Mouse (Mus musculus) urinary bladder, adult 2 months (tissue): Measurements from ENCODE around the gene Luc7l2. TPM values are rescaled to one million over a fixed set of nuclear protein-coding genes. Genes with fewer than 3 reads are reported as not detected.

Source experiments
- DNase-seq: peaks from one replicate; pipeline ENCODE4 v3.0.0; 2022; ENCODE audit warnings: low spot score
- polyA plus RNA-seq: library from polyadenylated mRNA; depleted of rRNA; stranded (reverse); fragments of >200 nt; gene quantifications from 2 replicates; pipeline ENCODE4 v1.2.3, GENCODE M21; 2012

Luc7l2 gene
- polyA plus RNA-seq, 1 experiment: 160 TPM

DNA sequence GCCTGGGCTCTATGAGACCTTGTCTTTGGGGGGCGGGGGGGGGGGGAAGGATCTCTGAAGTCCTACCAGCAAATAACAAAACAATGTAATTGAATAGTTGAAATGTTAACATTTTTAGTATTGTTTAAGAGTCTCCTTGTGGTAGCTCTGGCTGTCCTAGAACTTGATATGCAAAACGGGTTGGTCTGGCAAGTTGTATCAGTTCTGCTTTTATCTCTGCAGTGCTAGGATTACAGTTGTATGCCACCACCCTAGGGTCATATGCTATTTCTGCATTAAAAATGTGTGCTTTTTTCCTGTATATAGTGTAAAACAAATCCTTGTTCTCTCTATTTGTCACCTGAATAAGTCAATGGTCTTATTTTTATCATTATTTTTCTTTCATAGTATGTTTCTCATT, 25.0 kb downstream of the Luc7l2 start:
- DNase-seq: no peak

DNA sequence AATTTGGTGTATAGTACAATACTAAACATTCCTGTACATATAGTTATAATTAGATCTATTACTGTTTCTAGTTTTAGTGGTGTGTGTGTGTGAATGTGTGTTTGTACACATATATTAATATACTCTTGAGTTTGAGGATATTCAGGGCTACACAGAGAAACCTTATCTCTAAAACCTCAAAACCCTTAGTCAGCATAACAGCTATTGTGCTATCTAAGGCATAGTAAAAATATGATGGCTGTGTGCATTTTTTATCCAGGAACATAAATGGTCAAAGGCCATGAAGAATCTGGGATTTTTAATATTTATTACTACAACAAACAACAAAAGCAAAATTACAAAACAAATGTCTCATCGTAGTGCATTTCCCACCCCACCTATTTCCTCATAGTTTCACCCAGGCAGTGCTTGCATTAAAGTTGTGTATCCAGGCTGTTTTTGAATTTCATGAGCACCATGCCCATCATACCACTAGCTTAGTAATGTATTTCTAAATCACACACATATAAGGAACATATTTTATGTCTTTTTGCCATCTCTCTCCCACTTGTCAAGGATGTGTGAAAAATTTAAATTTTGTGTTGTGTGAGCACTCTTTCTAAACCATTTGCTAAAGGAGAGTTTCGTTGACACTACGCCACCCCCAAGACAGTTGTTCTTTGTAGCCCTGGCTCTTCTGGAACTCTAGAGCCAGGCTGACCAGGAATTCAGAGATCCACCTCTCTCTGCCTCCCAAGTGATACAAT, 29.2 kb downstream of the Luc7l2 start:
- DNase-seq: no peak

DNA sequence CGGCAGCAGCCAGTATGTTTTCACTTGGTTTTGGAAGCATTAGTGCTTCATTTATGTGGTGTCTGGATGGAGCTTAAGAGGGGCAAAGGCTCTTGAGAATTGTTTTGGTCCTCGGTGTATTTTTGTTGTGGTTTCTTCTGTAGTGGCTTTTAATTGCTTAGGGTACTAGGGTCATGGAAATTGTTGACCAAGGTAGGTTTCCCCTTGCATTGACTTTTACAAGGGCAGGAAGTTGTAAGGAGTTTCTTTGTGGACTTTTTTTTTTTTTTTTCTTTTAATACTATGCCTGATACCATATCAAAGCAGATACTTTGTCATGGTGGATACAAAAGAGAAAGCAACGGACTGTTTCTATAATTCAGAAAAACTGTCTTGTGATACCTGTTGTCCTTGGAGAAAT, 30.6 kb downstream of the Luc7l2 start:
- no peak for DNase-seq

DNA sequence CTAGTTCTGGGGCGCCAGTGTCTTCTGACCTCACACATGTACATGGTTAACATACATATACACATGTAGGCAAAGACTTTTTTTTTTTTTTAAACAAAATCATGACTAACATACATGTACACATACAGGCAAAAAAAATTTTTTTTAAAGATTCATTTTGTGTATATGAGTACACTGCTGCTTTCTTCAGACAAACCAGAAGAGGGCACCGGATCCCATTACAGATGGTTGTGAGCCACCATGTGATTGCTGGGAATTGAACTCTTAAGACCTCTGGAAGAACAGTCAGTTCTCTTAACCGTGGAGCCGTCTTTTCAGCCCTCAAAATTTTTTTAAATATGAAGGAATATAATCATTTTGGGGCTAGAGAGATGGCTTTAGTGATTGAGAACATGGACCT, 46.3 kb downstream of the Luc7l2 start:
- no peak for DNase-seq

DNA sequence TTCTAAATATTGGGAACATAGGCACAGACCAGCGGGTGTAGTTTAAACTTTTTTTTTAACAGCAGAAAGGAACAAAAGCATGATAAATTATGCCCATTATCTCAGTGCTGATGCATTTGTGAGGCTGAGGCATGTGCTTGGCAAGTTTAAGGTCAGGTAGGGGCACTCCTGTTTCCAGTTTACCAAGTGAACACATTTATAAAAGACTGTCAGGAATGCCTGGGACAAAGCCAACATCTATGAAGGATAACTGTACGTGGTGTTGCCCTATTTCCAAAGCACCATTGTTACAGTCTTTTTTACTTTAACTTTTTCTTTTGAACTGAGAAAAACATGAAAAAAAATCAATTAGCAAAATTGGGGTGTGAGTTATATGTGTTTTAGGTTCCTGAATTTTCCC, 58.8 kb downstream of the Luc7l2 start:
- no peak for DNase-seq

DNA sequence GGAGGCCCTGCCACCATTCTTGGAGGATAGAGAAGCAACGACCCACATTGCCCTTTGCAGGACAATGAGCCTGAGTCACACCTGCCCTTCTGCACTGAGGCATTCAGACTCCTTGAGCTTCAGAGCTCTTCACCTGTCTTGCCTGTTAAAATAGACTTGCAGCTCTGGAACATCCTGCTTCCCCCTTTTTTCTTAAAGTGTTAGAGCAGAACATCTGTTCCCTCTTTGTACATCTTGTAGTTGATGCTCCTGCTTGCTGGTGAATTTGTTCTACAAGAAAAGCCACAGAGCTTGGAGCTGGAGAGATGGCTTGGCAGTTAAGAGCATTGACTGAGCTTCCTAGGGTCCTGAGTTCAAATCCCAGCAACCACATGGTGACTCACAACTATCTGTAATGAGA, 71.3 kb downstream of the Luc7l2 start:
- DNase-seq: no peak

DNA sequence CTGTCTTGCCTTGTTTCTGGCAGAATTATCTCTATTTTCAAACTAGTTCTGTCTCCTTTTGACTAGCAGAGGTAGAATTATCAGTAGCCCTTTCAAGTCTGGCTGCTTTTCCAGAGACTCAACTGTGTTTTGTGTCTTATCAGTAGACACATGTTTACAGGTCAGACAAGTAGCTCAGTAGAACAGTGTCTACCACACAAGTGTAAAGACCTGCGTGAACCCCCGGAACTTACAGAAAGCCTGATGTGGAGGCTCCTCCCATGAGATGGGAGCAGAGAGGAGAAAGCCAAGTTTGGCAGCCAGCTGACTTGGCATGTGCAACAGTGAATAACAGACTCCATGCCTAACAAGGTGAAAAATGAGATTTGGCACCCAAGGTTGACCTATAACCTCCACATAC, 72.3 kb downstream of the Luc7l2 start:
- DNase-seq: no peak

DNA sequence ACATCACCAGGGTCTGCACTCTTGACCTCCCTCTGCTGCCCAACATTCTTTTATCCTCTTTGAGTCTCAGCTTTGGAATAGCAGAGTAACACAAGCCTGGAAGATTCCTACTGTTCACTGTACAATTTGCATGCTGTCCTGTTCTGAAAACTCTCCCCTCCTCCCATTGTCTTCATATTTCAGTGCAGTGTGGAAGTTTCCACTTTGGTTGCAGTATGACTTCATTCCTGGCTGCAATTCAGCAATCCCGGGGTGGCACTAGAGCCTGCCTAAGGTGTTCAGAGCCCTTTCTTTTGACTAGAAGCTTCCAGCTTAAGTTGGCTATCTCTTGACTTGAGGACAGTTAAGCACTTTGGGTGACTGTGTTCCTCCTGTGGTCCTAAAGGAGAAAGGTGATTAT, 73.3 kb downstream of the Luc7l2 start:
- DNase-seq: no peak

DNA sequence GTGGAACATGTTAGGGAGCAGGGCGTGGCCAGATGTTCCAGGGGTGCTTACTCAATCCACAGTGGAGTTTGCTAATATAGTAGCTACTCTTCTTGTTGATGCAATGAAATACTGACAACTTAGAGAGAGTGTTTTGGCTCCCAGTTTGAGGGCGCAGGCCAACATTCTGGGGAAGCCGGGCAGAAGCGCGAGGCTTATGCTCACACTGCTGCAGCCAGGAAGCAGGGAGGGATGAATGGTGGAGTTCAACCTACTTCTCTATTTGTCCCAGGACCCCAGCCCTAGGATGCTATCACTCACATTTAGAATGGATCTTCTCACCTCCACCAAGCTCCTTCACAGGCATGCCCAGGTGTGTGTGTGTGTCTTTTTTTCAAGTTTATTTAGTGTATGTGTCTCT, 75.0 kb downstream of the Luc7l2 start:
- peak; percentile 17 for DNase-seq

DNA sequence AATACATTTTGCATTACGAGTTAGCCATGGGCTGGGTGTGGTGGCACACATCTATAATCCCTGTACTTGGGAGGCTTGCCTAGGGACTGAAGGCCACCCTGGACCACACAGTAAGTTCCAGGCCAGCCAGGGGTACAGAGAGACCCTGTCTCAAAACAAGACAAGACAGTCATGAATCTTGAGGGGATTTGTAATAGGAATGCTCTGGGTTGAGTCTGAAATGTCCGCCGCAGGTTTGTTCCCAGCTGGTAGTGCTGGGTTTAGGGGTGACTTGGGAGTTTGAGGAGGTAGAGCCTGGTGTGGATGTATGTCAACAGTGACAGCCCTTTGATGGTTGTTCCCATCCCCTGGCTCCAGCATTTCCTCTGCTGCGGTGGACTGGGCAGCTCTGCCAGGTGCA, 75.9 kb downstream of the Luc7l2 start:
- DNase-seq: no peak

DNA sequence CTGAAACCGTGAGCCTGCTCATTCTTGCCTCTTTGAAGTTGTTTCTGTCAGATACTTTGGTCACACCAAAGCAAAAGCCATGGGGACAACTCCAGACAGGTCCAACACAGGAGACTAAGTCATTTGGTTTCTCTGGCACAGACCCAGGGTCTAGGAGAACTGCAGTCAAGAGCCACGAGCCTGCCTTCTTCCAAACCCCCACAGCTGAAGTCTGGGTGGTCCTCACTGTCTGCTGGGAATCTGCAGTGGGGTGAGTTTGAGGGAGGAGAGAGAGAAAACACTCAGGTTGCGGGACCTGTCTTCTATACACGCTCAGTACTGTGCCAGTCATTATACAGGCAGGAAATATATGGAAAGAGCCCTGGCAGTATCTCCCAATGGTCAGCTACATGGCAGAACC, 76.4 kb downstream of the Luc7l2 start:
- DNase-seq: no peak

DNA sequence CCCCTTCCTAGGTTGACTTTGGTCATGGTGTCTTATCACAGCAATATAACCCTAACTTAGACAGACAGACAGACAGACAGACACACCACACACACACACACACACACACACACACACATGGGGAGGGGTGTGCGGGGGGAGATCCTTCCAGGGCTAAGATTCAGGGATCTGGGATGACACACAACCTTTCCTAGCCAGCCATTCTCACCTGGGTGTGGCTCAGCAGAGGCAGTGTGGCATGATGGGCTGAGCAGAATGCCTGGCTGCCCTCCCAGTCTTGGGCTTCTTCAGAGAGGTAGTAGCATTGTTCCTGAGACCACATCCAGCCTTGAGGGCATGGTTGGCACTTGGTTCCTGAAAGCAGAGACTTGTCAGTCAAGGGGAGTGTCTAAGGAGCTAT, 78.4 kb downstream of the Luc7l2 start:
- peak; percentile 16 for DNase-seq

DNA sequence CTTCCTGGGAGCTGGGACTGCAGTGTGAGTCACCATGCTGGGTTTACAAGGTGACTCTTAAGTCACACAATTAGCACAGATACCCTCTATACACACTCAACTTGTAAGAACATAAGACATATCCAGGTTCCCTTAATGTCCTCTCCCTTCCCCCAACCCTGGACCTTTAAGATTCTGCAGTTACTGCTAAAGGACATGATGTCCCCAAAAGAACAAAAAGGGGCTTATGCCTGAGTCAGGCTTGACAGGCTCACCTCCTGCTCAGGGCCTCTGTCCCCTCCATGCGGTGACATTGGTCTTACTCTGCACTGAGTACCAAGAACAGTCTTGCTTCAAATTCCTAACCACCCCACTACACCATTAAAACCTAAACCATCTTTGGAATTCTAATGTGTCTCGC, 81.7 kb downstream of the Luc7l2 start:
- no peak for DNase-seq

DNA sequence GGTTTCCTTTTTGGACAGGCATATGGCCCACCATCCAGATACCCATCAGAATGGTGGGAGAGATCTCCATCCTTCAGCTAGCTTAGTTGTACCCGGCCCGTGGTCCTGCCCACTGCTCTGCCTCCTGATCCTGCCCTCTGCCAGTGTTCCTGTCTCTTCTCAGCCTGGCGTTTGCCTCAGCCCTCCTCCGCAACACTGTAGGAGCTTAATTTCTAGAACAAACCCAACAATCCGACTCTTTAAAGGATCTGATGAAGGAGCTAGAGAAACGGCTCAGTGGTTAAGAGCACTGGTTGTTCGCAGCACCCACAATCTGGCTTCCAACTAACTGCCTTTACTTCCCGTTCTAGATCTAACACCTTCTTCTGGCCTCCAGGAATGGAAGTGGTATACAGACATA, 83.3 kb downstream of the Luc7l2 start:
- DNase-seq: no peak

DNA sequence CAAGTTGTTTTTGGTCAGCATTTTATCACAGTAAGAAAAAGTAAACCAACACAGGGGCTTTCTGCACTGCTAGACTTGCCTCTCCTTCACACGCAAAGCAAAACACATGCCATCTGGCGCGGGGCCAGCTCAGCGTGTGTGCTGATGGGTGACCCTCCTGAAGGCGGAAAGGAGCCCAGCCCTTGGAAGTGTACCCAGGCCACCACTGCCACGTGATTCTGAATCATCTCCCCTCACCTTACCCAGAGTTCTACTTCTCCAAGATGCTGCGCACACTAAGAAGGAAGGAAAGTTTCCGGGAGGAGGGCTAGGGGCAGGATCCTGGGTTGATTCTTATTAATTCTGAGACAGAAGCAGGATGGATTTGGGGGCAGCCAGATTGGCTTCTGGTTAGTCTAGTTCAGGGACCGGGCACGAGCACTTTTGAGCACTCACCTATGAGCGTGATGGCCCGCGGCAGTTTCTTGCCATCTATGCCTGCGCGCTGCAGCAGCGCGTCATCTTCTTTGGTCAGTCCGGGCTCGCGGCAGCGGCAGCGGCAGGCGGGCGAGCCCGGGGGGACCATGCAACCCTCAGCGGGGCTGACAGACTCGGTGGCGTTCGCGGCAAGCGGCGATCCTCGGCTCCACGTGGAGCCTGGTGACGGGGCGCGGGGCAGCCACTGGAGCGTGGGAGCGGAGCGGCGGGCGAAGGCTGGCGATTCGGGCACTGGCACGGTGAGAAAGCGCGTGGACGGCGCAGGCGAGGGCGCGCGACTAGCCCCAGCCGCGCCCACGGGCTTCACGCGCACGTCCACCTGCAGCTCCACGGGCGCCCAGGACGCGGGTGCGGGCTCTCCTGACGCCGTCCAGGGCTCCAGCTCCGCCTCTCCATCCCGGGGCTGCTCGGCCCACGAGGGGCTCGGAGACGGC, 85.1 kb downstream of the Luc7l2 start:
- peak; percentile 40 for DNase-seq

DNA sequence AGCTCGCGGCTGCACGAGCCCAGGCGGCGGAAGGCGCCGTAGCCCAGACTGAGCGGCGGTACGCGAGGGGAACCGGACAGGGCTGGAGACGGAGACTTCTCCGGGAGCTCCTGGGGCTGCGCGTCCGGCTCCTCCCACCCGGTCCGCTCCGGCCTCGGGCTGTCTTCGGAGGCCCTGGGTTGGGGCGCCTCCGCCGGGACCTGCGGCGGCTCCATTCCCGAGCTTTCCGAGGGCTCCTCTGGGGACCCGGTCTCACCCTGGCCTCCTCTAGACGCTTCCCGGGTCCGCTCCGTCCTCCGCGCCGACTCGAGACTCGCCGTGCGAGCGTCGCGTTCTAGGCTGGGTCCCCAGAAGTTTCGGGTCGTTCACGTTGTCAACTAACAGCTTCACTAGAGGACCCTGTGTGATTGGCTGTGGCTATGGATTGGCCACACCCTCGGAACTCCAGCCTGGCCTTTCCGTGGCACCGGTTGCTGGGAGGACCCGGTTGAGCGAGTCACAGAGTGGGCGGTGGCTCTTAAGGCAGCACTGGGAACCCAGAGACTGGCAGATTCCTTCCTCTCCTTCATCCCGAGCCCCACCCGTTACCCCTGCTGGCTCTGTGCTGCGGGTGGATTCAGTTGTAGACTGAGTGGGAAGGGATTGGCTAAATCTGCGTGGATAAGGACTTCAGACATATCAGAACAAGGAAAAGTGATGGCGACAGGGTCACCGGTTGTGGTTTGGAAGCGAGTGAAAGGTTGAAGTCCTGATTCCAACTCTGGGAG, 85.9 kb downstream of the Luc7l2 start, which contains the start of gene Klrg2:
Gene Klrg2 (minus strand): TSS at position 391 of the 767 bp plus-strand sequence.
- DNase-seq: peak; percentile 48

DNA sequence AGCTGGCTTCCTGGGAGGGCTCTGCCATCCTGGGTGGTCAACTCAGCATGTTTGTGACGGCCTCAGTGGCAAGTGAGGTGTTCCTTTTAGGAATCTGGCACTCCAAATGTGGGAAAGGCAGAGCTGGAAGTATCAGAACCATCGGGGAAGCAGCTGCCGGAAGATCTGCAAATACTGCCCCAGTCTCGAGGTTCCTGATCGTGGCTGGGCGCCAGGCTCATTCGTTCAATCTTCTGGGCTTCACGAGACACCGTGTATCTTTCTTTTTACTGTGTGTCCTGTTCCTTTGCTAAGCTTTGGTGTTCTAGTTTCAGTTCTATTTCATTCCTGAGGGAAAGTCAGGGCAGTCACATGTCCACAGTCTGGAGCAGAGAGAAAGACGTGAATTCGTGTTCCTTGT, 89.3 kb downstream of the Luc7l2 start:
- DNase-seq: no peak

DNA sequence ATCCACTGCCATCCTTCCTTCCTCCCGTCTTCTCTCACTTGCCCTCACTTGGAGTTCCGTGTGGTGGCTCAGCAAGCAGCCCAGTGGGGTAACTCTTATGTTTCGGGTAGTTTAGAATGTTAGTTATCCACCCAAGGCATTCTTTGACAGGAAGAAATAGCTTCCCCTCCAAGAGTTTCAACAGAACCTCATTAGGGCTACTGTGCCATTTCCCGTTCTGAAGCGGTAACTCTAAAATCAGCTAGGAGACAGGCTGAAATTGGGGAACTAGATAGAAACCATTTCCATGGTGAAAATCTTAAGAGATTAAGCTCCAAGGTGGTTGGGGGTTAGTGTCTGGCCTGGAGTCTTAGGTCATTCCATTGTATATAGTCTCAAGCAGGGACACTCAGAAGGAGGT, 90.1 kb downstream of the Luc7l2 start:
- DNase-seq: no peak

DNA sequence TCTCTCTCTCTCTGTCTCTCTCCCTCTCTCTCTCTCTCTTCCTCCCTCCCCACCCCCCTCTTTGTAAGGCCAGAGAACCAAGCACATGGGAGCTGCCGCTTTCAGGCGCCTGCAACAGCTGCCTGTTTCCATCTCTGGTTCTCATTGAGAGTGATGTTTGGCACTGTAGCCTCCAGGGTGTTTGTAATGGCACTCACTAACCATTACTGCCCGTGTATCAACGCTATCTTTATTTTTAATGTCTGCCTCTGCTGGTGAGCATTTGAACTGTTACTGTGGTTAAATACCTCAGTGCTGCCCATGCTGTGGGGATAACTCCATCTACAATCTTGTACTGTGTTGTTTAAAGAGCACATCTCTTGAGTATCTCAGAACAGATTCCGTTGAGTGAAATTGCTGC, 90.5 kb downstream of the Luc7l2 start:
- no peak for DNase-seq

DNA sequence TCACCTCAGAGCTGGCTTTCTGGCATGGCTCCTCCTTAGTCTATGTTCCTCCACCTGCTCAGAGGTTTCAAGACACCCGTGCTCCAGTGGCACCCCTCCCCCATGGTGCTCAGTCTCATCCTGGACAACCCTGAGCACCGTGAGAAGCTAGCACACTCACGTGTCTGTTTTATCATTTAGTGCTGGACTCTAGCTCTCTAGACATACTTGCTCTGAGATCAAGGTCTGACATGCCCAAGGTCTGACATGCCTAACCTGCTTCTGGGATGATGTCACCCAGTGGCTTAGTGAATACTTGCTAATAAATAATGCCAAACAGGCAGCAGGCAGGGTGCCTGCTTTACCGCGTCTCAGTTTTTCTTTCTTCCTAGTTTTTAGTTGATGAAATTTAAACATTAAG, 91.5 kb downstream of the Luc7l2 start:
- DNase-seq: no peak

DNA sequence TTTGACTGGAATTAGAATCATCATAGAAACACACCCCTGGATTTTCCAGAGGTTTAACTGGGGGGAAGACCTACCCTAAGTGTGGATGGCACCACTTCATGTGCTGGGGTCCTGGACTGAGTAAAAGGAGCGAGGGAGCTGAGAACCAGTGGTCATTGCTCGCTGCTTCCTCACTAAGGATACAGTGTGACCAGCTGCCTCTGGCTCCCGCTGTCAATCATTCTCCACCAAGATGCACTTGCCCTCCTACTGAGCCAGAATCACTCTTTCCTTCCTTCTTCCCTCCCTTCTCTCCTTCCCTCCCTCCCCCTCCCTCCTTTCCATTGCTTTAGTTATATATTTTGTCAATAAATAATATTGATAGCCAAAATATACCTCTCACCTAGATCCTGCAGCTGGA, 91.9 kb downstream of the Luc7l2 start:
- DNase-seq: no peak

DNA sequence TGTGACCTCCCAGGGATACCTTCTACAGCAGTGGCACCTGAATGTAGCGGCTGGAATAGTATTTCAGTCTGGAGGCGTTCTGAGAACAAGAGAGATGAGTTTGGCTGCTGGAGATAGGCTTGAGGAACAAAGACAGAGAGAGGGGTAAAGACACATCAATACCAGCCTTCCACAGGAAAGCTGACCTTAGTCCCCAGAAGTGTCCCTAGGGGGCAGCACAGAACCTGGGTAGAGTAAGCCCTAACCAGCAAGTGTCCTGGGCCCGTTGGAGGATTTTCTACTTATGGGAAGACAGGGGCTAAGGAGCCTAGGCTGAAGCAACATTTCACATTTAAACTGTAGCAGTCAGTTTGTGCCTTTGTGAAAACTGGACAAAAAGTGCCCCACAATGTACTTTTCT, 98.4 kb downstream of the Luc7l2 start:
- no peak for DNase-seq
